Comparison of ENCODE assay signal across 8 mouse cellular contexts in the genomic region with DNA sequence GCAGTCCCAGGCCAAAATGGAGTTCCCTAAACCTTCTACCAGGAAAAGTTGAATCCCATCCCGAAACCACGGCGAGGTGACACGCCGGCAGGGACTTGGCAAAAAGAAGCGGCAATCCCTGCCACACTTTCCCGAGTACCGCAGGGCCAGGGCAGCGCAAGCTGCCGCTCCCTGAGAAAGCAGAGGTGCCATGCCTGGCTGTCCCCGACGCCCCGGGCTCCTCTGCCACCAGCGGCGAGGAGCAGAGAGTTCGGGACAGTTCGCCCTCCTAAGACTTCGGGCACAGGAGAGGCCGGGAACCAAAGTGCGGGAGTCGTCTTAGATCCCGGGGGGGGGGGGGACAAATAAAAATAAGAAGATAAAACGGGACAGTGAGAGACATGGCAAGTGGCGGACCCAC. TPM values are rescaled to one million over a fixed set of nuclear protein-coding genes. Genes with fewer than 3 reads are reported as not detected.
DNase-seq lines count a peak whose midpoint lies in the region; ATAC-seq and TF ChIP-seq lines count a peak whose summit lies in the region.

No protein-coding gene starts in this region.

- peaks cover 7% of the 10 kb centered on the region for H3K9me3 ChIP-seq in erythroblast, embryonic 14.5 days (ENCODE audit: control insufficient read depth, low read length)
- no peaks in the 10 kb centered on the region for H3K9me3 ChIP-seq in hindbrain, embryonic 13.5 days
- H3K9me3 ChIP-seq in liver, embryonic 12.5 days (replicated peaks) = no peaks in the 10 kb centered on the region
- no peaks in the 10 kb centered on the region for H3K9me3 ChIP-seq in neural tube, embryonic 13.5 days

- peaks cover 3% of the 10 kb centered on the region; the same call in 1 of the 2 replicates for H3K4me1 ChIP-seq in bone marrow macrophage, adult 2 months (ENCODE audit: control insufficient read depth, insufficient read depth, low read length)
- peaks cover 30% of the 10 kb centered on the region for H3K4me1 ChIP-seq in erythroblast, embryonic 14.5 days (ENCODE audit: control insufficient read depth)
- peaks cover 11% of the 10 kb centered on the region for H3K4me1 ChIP-seq in hindbrain, embryonic 13.5 days (replicated peaks)
- peaks cover 26% of the 10 kb centered on the region for H3K4me1 ChIP-seq in liver, embryonic 12.5 days
- peaks cover 12% of the 10 kb centered on the region for H3K4me1 ChIP-seq in neural tube, embryonic 13.5 days (replicated peaks)

- H3K4me2 ChIP-seq in hindbrain, embryonic 13.5 days = peak overlapping the region; percentile 64
- peak overlapping the region; percentile 72 for H3K4me2 ChIP-seq in liver, embryonic 12.5 days
- peak overlapping the region; percentile 66 for H3K4me2 ChIP-seq in neural tube, embryonic 13.5 days

- H3K9ac ChIP-seq in hindbrain, embryonic 13.5 days = peak overlapping the region; percentile 78
- peak overlapping the region; percentile 80 for H3K9ac ChIP-seq in liver, embryonic 12.5 days
- peak overlapping the region; percentile 77 for H3K9ac ChIP-seq in neural tube, embryonic 13.5 days

- H3K4me3 ChIP-seq in bone marrow macrophage, adult 2 months (ENCODE audit: insufficient read depth, low read length) = peak overlapping the region; percentile 73
- H3K4me3 ChIP-seq in erythroblast, embryonic 14.5 days (replicated peaks) = peak overlapping the region; percentile 90
- H3K4me3 ChIP-seq in hindbrain, embryonic 13.5 days = peak overlapping the region; percentile 60
- H3K4me3 ChIP-seq in liver, embryonic 12.5 days = peak overlapping the region; percentile 76
- peak overlapping the region; percentile 62 for H3K4me3 ChIP-seq in neural tube, embryonic 13.5 days

- peaks cover 2% of the 10 kb centered on the region; the same call in 1 of the 2 replicates for H3K27me3 ChIP-seq in erythroblast, embryonic 14.5 days (ENCODE audit: control insufficient read depth)
- no peaks in the 10 kb centered on the region for H3K27me3 ChIP-seq in hindbrain, embryonic 13.5 days
- no peaks in the 10 kb centered on the region for H3K27me3 ChIP-seq in liver, embryonic 12.5 days (replicated peaks)
- no peaks in the 10 kb centered on the region for H3K27me3 ChIP-seq in neural tube, embryonic 13.5 days

- ATAC-seq in hindbrain, embryonic 13.5 days (ENCODE audit: low FRiP score) = peak; percentile 25
- peak; percentile 47 for ATAC-seq in liver, embryonic 12.5 days
- ATAC-seq in neural tube, embryonic 13.5 days (ENCODE audit: low read depth) = peak; percentile 40

- TF ChIP-seq POLR2A in bone marrow macrophage, adult 2 months (IDR thresholded peaks at IDR 0.05; ENCODE audit: borderline replicate concordance, low read depth, low read length) = no peak

- peak overlapping the region; percentile 71 for H3K27ac ChIP-seq in bone marrow macrophage, adult 2 months (ENCODE audit: insufficient read depth, low read depth, low read length)
- H3K27ac ChIP-seq in hindbrain, embryonic 13.5 days = peak overlapping the region; percentile 90
- peak overlapping the region; percentile 85 for H3K27ac ChIP-seq in liver, embryonic 12.5 days
- peak overlapping the region; percentile 91 for H3K27ac ChIP-seq in neural tube, embryonic 13.5 days (replicated peaks)

- peak; percentile 20 for DNase-seq in retina, embryonic 14.5 days (ENCODE audit: low spot score)
- no peak for DNase-seq in retina, postnatal 1 day
- no peak for DNase-seq in yolk sac, embryonic 10.5 days (ENCODE audit: low spot score)

- no peak for TF ChIP-seq CTCF in bone marrow macrophage, adult 2 months (IDR thresholded peaks at IDR 0.05; ENCODE audit: low read depth, low read length)

- peaks cover 4% of the 10 kb centered on the region for H3K36me3 ChIP-seq in erythroblast, embryonic 14.5 days (ENCODE audit: control insufficient read depth)
- no peaks in the 10 kb centered on the region for H3K36me3 ChIP-seq in hindbrain, embryonic 13.5 days
- H3K36me3 ChIP-seq in liver, embryonic 12.5 days = no peaks in the 10 kb centered on the region
- no peaks in the 10 kb centered on the region for H3K36me3 ChIP-seq in neural tube, embryonic 13.5 days

- 32% methylated on average over 22 of the region's 24 CpGs for WGBS in hindbrain, embryonic 13.5 days
- WGBS in liver, embryonic 12.5 days (ENCODE audit: insufficient replicate concordance) = 9% methylated on average over 24 of the region's 24 CpGs
- 20% methylated on average over 23 of the region's 24 CpGs for WGBS in neural tube, embryonic 13.5 days

RNA-seq across cellular contexts. Expression of gene Thoc2, which starts 9.5 kb away (rescaled TPM):
- polyA plus RNA-seq in bone marrow macrophage, adult 2 months (2012; ENCODE audit: insufficient read depth, insufficient read length, missing spikeins) = 74.5 and 78.4 TPM in 2 replicates
- 0.42 and 0.63 TPM in 2 replicates for polyA plus RNA-seq in erythroblast, embryonic 14.5 days (2012)
- 92.7 and 96.1 TPM in 2 replicates for polyA plus RNA-seq in hindbrain, embryonic 13.5 days (2015; fragmentation: Nextera tagmentation; extraction: Ambion mirVana)
- 45.0 and 50.1 TPM in 2 replicates for polyA plus RNA-seq in liver, embryonic 12.5 days (2016; fragmentation: Nextera tagmentation; extraction: Ambion mirVana)
- 84.2 and 91.4 TPM in 2 replicates for polyA plus RNA-seq in neural tube, embryonic 13.5 days (2015; fragmentation: Nextera tagmentation; extraction: Ambion mirVana)

Comparison
In these comparisons a context has a peak if more than half of its experiments do, and no peak if none do; other contexts are left out.
1. RNA of gene Thoc2, which starts 9.5 kb away (polyA plus RNA-seq): 92.7 to 96.1 TPM in hindbrain, embryonic 13.5 days, 84.2 to 91.4 TPM in neural tube, embryonic 13.5 days, 74.5 to 78.4 TPM in bone marrow macrophage, adult 2 months and 45.0 to 50.1 TPM in liver, embryonic 12.5 days; 0.42 to 0.63 TPM in erythroblast, embryonic 14.5 days; every median in the first group is over 10 times any median in the second.
2. Peak in every context shown above with its lines, with median percentiles within 50 percentile points of each other: H3K27ac ChIP-seq, H3K4me3 ChIP-seq, ATAC-seq, H3K4me2 ChIP-seq and H3K9ac ChIP-seq.